In genomic region chr19:24029616-24030510, GRCm38 (mm10) we compare ENCODE assay signal across 8 mouse cellular contexts. TPM values are rescaled to one million over a fixed set of nuclear protein-coding genes. Genes with fewer than 3 reads are reported as not detected.
A peak's percentile ranks its signal among the peaks of the same experiment; 100 is the strongest.
DNase-seq lines count a peak whose midpoint lies in the region.

No protein-coding gene starts in this region.

- peak; percentile 19 for DNase-seq in layer of hippocampus, adult 11-12 months (ENCODE audit: low spot score)
- no peak for DNase-seq in layer of hippocampus, adult 9-11 months
- DNase-seq in cerebellum, postnatal 10 days, result peak; percentile 50 to 62
- DNase-seq in heart, adult 9 months (ENCODE audit: low spot score in 2 of 2), result peak; percentile 65 to 67
- DNase-seq in kidney, adult 8-10 months, result peak; percentile 42 to 44
- DNase-seq in lung, postnatal 10 days, result peak; percentile 74
- peak; percentile 43 to 62 for DNase-seq in urinary bladder, postnatal 36 days (ENCODE audit: low spot score in 2 of 2)
- no peak for DNase-seq in left cerebral cortex, adult 8-10 months (ENCODE audit: low spot score in 2 of 2)

RNA-seq across cellular contexts. Expression of gene Fam189a2, which starts 1.0 kb away (rescaled TPM):
- total RNA-seq in left cerebral cortex, adult 8-10 months (2022), result 10 to 100 TPM in 1 of 4 experiments, 1 to 10 TPM in 3; 9.2 to 12.1 (median 9.6) TPM

Comparison
In these comparisons a context has a peak if more than half of its experiments do, and no peak if none do; other contexts are left out.
1. DNase-seq: peak in layer of hippocampus, adult 11-12 months (single experiment), cerebellum, postnatal 10 days (2 of 2), heart, adult 9 months (2 of 2), kidney, adult 8-10 months (2 of 2), lung, postnatal 10 days (single experiment) and urinary bladder, postnatal 36 days (2 of 2); none in layer of hippocampus, adult 9-11 months (single experiment) and left cerebral cortex, adult 8-10 months (0 of 2).